Mouse (Mus musculus) ES-Bruce4 (cell line): ENCODE results near the gene Gm10837. TPM values are rescaled to one million over a fixed set of nuclear protein-coding genes. Genes with fewer than 3 reads are reported as not detected.

ENCODE experiments used
- H3K27ac ChIP-seq: 2 replicates; pipeline ENCODE4 v1.5.1; 2012; ENCODE audit warnings: low read length, inconsistent platforms; ENCODE audit not compliant: insufficient read depth
- H3K27me3 ChIP-seq: 2 replicates; pipeline ENCODE4 v1.6.1; 2012; ENCODE audit warnings: mild to moderate bottlenecking, low read length, inconsistent platforms; ENCODE audit not compliant: control insufficient read depth, poor library complexity, insufficient read depth, severe bottlenecking
- H3K36me3 ChIP-seq: 2 replicates; pipeline ENCODE4 v1.6.1; 2012; ENCODE audit warnings: inconsistent platforms, mild to moderate bottlenecking, low read length, moderate library complexity; ENCODE audit not compliant: control insufficient read depth, poor library complexity, insufficient read depth, severe bottlenecking
- H3K4me1 ChIP-seq: one replicate; pipeline ENCODE4 v1.8.1; 2011; ENCODE audit warnings: low read length; ENCODE audit not compliant: control insufficient read depth, insufficient read depth
- H3K4me3 ChIP-seq: 2 replicates; pipeline ENCODE4 v1.5.1; 2011; ENCODE audit warnings: low read depth, mild to moderate bottlenecking, low read length
- H3K9ac ChIP-seq: 2 replicates; pipeline ENCODE4 v1.6.1; 2012; ENCODE audit warnings: low read depth, mild to moderate bottlenecking, inconsistent platforms; ENCODE audit not compliant: poor library complexity, severe bottlenecking
- H3K9me3 ChIP-seq: replicated peaks from 2 replicates; pipeline ENCODE4 v1.6.1; 2012; ENCODE audit warnings: mild to moderate bottlenecking, low read length, inconsistent platforms; ENCODE audit not compliant: control insufficient read depth, poor library complexity, insufficient read depth, severe bottlenecking
- CTCF ChIP-seq: IDR thresholded peaks from one replicate; pipeline ENCODE4 v1.8.1; 2011; ENCODE audit warnings: low read depth, low read length
- EP300 ChIP-seq: IDR thresholded peaks from 2 replicates; pipeline ENCODE4 v1.6.1; 2011; ENCODE audit warnings: low read depth, low read length; ENCODE audit not compliant: insufficient read depth
- POLR2A ChIP-seq: IDR thresholded peaks from one replicate; pipeline ENCODE4 v1.8.1; 2011; ENCODE audit warnings: low read length; ENCODE audit not compliant: insufficient read depth
- polyA plus RNA-seq: library from polyadenylated mRNA; stranded (reverse); fragments of >200 nt; gene quantifications from 2 replicates; pipeline ENCODE4 v1.2.4, GENCODE M21; 2011; ENCODE audit warnings: low read depth; ENCODE audit not compliant: missing spikeins, insufficient read depth, insufficient read length

The Gm10837 gene
- polyA plus RNA-seq, 1 experiment: not detected

DNA sequence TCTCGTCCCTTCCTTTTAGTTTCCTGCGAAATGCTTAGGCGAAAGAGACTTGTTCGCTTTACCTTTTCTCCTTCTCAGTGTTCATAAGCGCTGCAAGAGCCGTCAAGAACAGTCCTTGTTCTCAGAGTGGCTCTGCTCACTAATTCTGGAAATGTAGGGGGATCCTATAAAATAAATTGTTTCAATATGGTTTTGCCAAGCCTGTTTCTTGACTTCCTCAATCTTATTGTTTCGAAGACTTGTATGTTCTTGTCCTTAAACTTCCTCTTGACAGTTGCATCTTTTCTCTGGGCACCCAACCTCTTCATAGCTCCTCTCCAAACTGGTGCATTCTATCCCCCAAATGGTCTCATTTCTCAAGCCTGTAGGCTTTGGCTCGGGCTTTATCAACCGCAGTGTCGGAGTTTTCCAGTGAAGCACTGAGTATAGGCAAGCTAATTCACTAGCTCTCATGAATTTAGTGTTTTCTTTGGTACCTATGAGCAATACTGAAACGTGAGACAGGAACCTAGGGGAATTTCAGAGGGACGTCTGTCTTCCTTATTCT is 4.7 kb upstream of the Gm10837 start:
- H3K9ac ChIP-seq: no peak overlapping the region
- TF ChIP-seq POLR2A: no peak
- no peak for TF ChIP-seq CTCF
- TF ChIP-seq EP300: no peak
- H3K4me1 ChIP-seq: no peaks in the 10 kb centered on the region
- H3K27me3 ChIP-seq: peaks cover 46% of the 10 kb centered on the region
- no peak overlapping the region for H3K27ac ChIP-seq
- no peaks in the 10 kb centered on the region for H3K9me3 ChIP-seq
- H3K4me3 ChIP-seq: no peak overlapping the region
- H3K36me3 ChIP-seq: no peaks in the 10 kb centered on the region

DNA sequence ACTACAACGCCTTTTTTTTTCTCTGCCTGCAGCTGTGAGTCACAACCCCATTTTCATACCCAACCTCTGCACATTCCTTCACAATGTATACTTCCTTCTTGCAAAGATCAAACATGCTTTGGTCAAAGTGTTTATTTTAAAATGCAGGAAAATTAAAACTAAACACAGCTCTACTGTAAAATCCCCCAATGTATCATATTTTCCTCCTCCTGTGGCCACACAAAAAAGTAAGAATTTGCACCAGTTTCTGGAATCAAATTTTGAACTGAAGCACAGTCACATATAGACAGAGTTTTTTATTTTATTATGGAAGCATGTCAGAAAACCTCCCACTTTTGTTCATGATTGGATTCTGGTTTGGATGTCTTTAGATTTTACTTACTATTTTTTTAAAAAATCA is 3.8 kb upstream of the Gm10837 start:
- Histone ChIP-seq H3K36me3 (no peaks in the 10 kb centered on the region), H3K4me1 (no peaks in the 10 kb centered on the region), H3K9me3 (no peaks in the 10 kb centered on the region), H3K9ac (no peak overlapping the region), H3K27me3 (peaks cover 45% of the 10 kb centered on the region), H3K27ac (no peak overlapping the region), H3K4me3 (no peak overlapping the region)
- TF ChIP-seq CTCF (no peak), POLR2A (no peak), EP300 (no peak)

DNA sequence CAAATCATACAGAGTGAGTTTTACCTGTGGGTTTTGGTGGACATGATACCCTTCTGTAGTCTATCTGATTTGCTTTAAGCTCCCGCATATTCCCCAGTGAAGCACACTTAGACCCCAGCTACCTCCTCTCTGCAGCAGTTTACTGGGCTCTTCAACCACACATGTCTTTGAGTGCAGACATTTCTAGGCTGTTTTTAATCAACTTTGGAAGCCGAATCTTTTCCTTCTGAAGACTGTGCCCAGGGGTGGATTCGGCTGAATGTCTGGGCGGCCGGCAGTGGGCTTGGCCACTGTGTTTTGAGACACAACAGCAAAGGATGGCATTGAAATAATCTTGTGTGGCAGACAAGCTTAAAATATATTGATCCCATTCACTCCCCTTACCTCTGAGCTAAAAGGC is 3.0 kb upstream of the Gm10837 start:
- Histone ChIP-seq H3K9me3 (no peaks in the 10 kb centered on the region), H3K9ac (no peak overlapping the region), H3K4me3 (no peak overlapping the region), H3K36me3 (no peaks in the 10 kb centered on the region), H3K27me3 (peaks cover 40% of the 10 kb centered on the region), H3K27ac (no peak overlapping the region), H3K4me1 (no peaks in the 10 kb centered on the region)
- TF ChIP-seq CTCF (no peak), POLR2A (no peak), EP300 (no peak)

DNA sequence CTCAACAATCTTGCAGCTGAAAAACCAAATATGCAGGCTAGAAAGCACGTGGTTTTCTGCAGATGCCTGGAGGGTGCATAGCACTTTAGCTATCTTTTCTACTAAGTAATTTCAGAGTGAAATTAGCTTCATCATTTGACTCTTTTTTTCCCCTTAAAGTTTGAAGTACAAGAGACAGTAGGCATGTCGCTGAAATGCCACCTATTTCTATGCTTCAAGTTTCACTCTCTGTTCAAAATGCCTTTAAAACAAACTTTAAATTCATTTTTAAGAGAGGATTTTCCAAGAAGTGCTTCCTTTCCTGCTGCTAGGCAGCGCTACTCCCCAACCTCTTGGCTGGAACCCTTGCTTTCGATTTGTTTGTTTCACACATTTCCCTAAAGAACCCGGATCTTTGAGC is 1.3 kb upstream of the Gm10837 start:
- Histone ChIP-seq H3K4me3 (no peak overlapping the region), H3K9me3 (no peaks in the 10 kb centered on the region), H3K4me1 (no peaks in the 10 kb centered on the region), H3K27ac (no peak overlapping the region), H3K27me3 (peaks cover 30% of the 10 kb centered on the region), H3K9ac (no peak overlapping the region), H3K36me3 (no peaks in the 10 kb centered on the region)
- TF ChIP-seq CTCF: no peak
- TF ChIP-seq EP300: no peak
- no peak for TF ChIP-seq POLR2A

DNA sequence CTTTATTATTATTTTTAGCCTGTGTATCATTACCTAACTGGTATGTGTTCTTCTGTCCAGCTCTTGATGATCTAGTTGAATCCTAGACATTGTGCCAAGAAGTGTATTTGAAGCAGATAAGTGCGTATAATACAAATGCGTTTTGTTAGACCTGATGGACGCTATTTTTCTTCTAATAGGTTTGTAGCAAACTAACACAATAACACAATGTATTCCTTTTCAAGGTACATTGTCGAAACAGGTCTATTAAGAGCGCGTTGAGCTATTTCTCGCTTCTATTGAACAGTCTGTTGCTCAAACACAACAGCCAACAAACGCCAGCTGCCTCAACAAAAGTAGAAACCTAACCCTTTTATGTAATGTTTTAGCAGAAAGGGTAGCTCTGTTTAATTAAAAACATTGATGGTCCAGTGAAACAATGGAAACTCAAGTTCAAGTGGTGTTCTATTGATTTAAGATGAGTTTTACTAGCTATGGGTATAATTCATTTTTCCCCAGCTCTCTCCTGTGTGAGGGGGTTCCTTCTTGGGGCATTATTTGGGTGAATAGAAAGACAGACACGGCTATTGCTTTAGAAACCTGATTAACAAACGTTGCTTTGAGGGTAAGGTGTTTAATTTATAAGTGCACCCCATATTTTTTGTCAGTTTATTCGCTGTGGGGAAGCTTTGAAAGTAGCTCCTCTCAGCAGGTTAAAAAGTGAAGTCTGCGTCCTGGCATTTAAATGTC is 536 bp upstream of the Gm10837 start:
- Histone ChIP-seq H3K36me3 (no peaks in the 10 kb centered on the region), H3K9ac (no peak overlapping the region), H3K27ac (no peak overlapping the region), H3K4me1 (no peaks in the 10 kb centered on the region), H3K9me3 (no peaks in the 10 kb centered on the region), H3K27me3 (peaks cover 26% of the 10 kb centered on the region), H3K4me3 (no peak overlapping the region)
- TF ChIP-seq EP300 (no peak), CTCF (no peak), POLR2A (no peak)

DNA sequence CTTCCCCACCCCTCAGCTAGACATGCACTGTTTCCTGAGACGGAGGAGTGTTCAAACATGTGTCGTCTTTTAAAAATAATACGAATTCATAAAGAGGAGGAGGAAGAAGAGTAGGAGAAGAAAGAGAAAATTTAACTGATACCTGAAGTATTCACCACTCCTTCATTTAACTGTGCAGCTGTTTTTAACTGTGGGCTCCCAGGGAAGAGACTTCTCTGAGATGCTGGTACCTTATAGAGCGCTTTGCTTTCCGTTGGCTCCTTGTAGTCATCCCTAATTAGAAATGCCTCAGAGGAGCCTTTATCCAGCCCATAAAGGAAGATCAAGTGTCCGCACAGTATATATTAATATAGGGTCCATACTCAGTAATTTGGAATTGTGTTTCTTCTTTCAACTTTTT is 1.1 kb downstream of the Gm10837 start:
- no peaks in the 10 kb centered on the region for H3K4me1 ChIP-seq
- H3K4me3 ChIP-seq: no peak overlapping the region
- no peaks in the 10 kb centered on the region for H3K9me3 ChIP-seq
- TF ChIP-seq EP300: no peak
- TF ChIP-seq CTCF: no peak
- no peak for TF ChIP-seq POLR2A
- H3K36me3 ChIP-seq: no peaks in the 10 kb centered on the region
- H3K27ac ChIP-seq: no peak overlapping the region
- peaks cover 15% of the 10 kb centered on the region for H3K27me3 ChIP-seq
- H3K9ac ChIP-seq: no peak overlapping the region
